Mouse (Mus musculus) hindbrain, embryonic 15.5 days (tissue): ENCODE results near the gene Tgds. TPM values are rescaled to one million over a fixed set of nuclear protein-coding genes. Genes with fewer than 3 reads are reported as not detected.

Experiments used
- ATAC-seq: fragments of 200-750 bp; cut with Nextera tagmentation; 2 replicates; pipeline ENCODE4 v1.8.0; 2017; ENCODE audit warnings: low read depth, moderate number of reproducible peaks, moderate TSS enrichment; ENCODE audit not compliant: low FRiP score
- H3K27ac ChIP-seq: fragments of 300-500 bp; sonication (generic); replicated peaks from 2 replicates; pipeline ENCODE4 v1.5.1; 2015; ENCODE audit warnings: mild to moderate bottlenecking, inconsistent platforms
- H3K27me3 ChIP-seq: fragments of 300-500 bp; sonication (generic); 2 replicates; pipeline ENCODE4 v1.6.1; 2015; ENCODE audit warnings: control low read depth, inconsistent platforms
- H3K36me3 ChIP-seq: fragments of 300-500 bp; sonication (generic); 2 replicates; pipeline ENCODE4 v1.6.1; 2015; ENCODE audit warnings: control low read depth, inconsistent platforms
- H3K4me1 ChIP-seq: fragments of 300-500 bp; sonication (generic); replicated peaks from 2 replicates; pipeline ENCODE4 v1.6.1; 2015; ENCODE audit warnings: control low read depth, inconsistent platforms
- H3K4me2 ChIP-seq: fragments of 300-500 bp; sonication (generic); 2 replicates; pipeline ENCODE4 v1.6.1; 2015; ENCODE audit warnings: moderate library complexity, mild to moderate bottlenecking, inconsistent platforms
- H3K4me3 ChIP-seq: fragments of 300-500 bp; sonication (generic); 2 replicates; pipeline ENCODE4 v1.5.1; 2015; ENCODE audit warnings: mild to moderate bottlenecking, inconsistent platforms
- H3K9ac ChIP-seq: fragments of 300-500 bp; sonication (generic); 2 replicates; pipeline ENCODE4 v1.6.1; 2015; ENCODE audit warnings: inconsistent platforms
- H3K9me3 ChIP-seq: fragments of 300-500 bp; sonication (generic); 2 replicates; pipeline ENCODE4 v1.6.1; 2016; ENCODE audit warnings: control low read depth, inconsistent platforms
- WGBS: fragments of 180-500 bp; shearing (Covaris S2); methylation state at CpG from one replicate; pipeline ENCODE4 v1.1.7; 2015; 5-methylcytosine and 5-hydroxymethylcytosine counted together
- polyA plus RNA-seq: library from polyadenylated mRNA; unstranded; fragments of >200 nt; fragmentation: Nextera tagmentation; extraction: Ambion mirVana; gene quantifications from 2 replicates; pipeline ENCODE4 v1.2.1, GENCODE M21; 2015

Gene Tgds
- polyA plus RNA-seq: 15.1 and 17.2 TPM in 2 replicates

- H3K27me3 ChIP-seq: no peaks in the 10 kb centered on the region
- H3K4me3 ChIP-seq: peak within 1 kb of the TSS; percentile 66
- H3K36me3 ChIP-seq: peaks cover 11% of the 10 kb centered on the region
- ATAC-seq: peak; percentile 84
- under 1% methylated on average over 28 of the region's 28 CpGs for WGBS
- peak within 1 kb of the TSS; percentile 75 for H3K4me2 ChIP-seq
- peak within 1 kb of the TSS; percentile 70 for H3K9ac ChIP-seq
- H3K4me1 ChIP-seq: peaks cover 23% of the 10 kb centered on the region
- H3K27ac ChIP-seq: peak within 1 kb of the TSS; percentile 63
- H3K9me3 ChIP-seq: no peaks in the 10 kb centered on the region
These were observed at the start of gene Tgds for GRCm38 (mm10) chr14:118132642-118132977. Tgds (minus strand) TSS chr14:118132755.

- Histone ChIP-seq H3K9me3 (no peaks in the 10 kb centered on the region), H3K4me3 (peak overlapping the region; percentile 51), H3K36me3 (no peaks in the 10 kb centered on the region), H3K27ac (peak overlapping the region; percentile 85), H3K9ac (peak overlapping the region; percentile 32), H3K4me2 (peak overlapping the region; percentile 71), H3K4me1 (peaks cover 5% of the 10 kb centered on the region), H3K27me3 (no peaks in the 10 kb centered on the region)
- ATAC-seq: peak; percentile 80
- under 1% methylated on average over 10 of the region's 10 CpGs for WGBS
These were observed 48.2 kb upstream of the Tgds start for GRCm38 (mm10) chr14:118180711-118181177.

DNA sequence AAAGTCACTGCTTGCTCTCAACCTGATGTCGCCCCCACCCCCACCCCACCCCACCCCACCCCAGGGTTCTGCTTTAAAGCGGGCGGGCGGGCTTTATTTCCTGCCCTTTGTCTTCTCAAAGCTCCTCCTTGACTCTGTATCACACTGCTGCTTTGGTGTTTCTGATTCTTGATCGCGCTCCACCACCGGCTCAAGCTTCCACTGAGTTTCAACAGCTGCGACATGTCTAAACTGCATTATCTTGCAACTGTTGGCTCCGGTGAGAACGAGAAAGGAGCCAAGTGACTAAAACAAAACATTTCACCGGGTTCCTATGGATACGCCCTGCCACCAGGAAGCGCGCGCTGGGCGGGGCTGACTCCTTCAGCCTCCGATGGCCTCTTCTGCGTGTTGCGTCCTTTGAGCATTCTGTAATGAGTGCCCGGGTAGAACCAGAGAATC, 47.6 kb upstream of the Tgds start:
- Histone ChIP-seq H3K9ac (peak overlapping the region; percentile 32), H3K36me3 (no peaks in the 10 kb centered on the region), H3K4me2 (peak overlapping the region; percentile 71), H3K27me3 (no peaks in the 10 kb centered on the region), H3K9me3 (no peaks in the 10 kb centered on the region), H3K4me3 (peak overlapping the region; percentile 51), H3K27ac (peak overlapping the region; percentile 85), H3K4me1 (peaks cover 5% of the 10 kb centered on the region)
- peak; percentile 88 for ATAC-seq
- WGBS: under 1% methylated on average over 20 of the region's 20 CpGs

DNA sequence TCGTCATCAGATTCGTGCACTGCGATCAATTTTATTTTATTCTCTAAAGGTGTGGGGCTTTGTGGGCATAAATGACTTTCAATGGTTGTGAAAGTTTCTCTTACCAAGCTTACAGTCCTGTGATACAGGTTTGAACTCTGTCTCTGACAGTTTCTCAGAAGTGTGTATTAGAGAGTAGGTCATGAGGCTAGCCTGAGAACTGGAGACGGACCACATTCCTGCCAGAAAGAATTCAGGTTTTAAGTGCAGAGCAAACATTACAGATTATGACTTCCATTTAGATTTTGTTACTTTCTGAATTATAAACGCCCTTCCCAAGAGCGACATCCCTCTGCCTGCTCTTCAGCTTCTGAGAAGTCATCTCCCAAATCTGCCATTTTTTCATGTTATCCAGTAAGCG, 47.1 kb upstream of the Tgds start:
- ATAC-seq: peak; percentile 31; the same call in 1 of the 2 replicates
- WGBS: 31% methylated on average over 7 of the region's 7 CpGs
- Histone ChIP-seq H3K4me2 (peak overlapping the region; percentile 71), H3K9me3 (no peaks in the 10 kb centered on the region), H3K4me1 (peaks cover 5% of the 10 kb centered on the region), H3K27me3 (no peaks in the 10 kb centered on the region), H3K36me3 (no peaks in the 10 kb centered on the region), H3K4me3 (peak overlapping the region; percentile 51), H3K9ac (peak overlapping the region; percentile 32), H3K27ac (peak overlapping the region; percentile 85)

DNA sequence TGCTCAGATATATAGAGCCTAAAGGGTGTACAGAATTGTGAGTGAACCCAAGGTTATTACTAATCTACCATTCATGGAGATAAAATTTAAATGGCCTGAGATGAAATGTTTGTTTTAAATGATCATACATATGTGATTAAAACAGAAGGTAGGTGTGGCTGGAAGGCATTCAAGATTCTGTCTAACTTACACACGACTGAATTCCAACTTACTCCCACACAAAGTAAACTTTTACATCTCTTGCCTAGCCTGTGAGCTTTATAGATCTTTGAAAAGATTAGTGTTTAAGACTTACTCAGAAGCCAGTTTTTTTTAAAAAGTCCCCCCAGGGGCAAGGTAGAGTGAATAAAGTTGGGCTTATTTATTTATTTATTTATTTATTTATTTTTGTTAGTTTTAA, 46.7 kb upstream of the Tgds start:
- H3K27me3 ChIP-seq: no peaks in the 10 kb centered on the region
- no peak overlapping the region for H3K9ac ChIP-seq
- no peaks in the 10 kb centered on the region for H3K9me3 ChIP-seq
- no peak for ATAC-seq
- no peak overlapping the region for H3K27ac ChIP-seq
- H3K4me3 ChIP-seq: no peak overlapping the region
- peaks cover 5% of the 10 kb centered on the region for H3K4me1 ChIP-seq
- 57% methylated on average over 1 of the region's 1 CpGs for WGBS
- H3K36me3 ChIP-seq: no peaks in the 10 kb centered on the region
- H3K4me2 ChIP-seq: peak overlapping the region; percentile 71

- Histone ChIP-seq H3K4me1 (peaks cover 5% of the 10 kb centered on the region), H3K27me3 (no peaks in the 10 kb centered on the region), H3K4me2 (no peak overlapping the region), H3K36me3 (no peaks in the 10 kb centered on the region), H3K9ac (no peak overlapping the region), H3K9me3 (no peaks in the 10 kb centered on the region), H3K27ac (no peak overlapping the region), H3K4me3 (no peak overlapping the region)
- ATAC-seq: no peak
- WGBS: 92% methylated on average over 12 of the region's 12 CpGs
These were observed 43.1 kb upstream of the Tgds start for GRCm38 (mm10) chr14:118175694-118176085.

DNA sequence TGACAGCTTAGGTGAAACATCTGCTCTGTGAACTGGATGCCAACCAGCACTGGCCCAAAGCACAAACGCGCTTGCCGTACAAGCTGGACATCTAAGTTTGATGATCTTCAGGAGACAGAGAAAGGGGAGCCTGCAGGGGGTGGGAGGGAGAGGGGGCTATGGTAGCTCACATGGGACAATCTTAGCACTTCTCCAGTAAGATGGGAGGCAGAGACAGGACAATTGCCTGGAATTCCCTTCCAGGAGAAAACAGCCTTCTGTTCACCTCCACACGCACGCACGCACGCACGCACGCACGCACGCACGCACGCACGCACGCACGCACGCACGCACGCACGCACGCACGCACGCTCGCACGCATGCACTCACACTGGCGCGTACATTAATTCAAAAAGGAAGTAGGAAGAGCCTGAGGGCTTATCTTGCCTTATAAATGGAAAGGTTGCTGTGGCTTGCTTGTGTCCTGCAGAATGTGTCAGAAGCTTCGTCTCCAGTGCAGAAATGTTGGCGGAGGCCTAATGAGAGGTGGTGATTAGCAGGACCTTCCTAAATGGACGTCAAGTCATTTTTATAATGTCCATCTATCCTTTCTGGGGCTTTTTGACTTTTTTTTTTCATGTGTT, 42.6 kb upstream of the Tgds start:
- Histone ChIP-seq H3K4me2 (no peak overlapping the region), H3K27ac (no peak overlapping the region), H3K9me3 (no peaks in the 10 kb centered on the region), H3K4me3 (no peak overlapping the region), H3K27me3 (no peaks in the 10 kb centered on the region), H3K36me3 (no peaks in the 10 kb centered on the region), H3K9ac (no peak overlapping the region), H3K4me1 (peaks cover 5% of the 10 kb centered on the region)
- ATAC-seq: no peak
- 91% methylated on average over 30 of the region's 30 CpGs for WGBS

DNA sequence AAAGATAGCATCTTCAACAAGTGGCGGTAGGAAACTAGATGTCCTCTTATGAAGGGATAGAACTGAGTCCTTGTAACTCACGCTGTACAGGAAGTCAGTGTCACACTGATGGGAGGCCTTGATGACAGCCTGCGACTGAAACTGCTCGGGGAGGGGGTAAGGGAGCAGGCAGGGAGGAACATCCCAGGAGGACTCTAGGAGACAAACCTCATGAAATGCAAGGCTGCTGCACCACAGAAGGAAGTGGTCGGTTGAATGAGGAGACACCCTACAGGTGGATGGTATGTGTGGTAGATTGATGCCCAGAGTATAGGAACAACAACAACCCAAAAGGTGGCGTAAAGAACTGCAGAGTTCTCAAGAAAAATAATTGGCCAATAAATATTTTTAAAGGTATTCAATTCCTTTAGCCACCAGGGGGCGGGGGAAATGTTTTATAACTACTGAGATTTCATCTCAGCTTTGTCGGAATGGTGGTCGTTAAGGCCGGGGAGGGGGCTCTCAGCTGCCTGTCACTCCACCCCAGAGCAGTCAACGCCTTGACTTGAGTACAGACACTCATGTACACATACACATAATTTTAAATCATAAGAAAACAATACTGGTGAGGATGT, 41.1 kb upstream of the Tgds start:
- ATAC-seq: no peak
- H3K9ac ChIP-seq: no peak overlapping the region
- H3K9me3 ChIP-seq: no peaks in the 10 kb centered on the region
- no peak overlapping the region for H3K27ac ChIP-seq
- peaks cover 7% of the 10 kb centered on the region; the same call in 1 of the 2 replicates for H3K36me3 ChIP-seq
- no peak overlapping the region for H3K4me3 ChIP-seq
- H3K4me1 ChIP-seq: no peaks in the 10 kb centered on the region
- H3K4me2 ChIP-seq: no peak overlapping the region
- no peaks in the 10 kb centered on the region for H3K27me3 ChIP-seq
- WGBS: 58% methylated on average over 11 of the region's 11 CpGs

GRCm38 (mm10) chr14:118168776-118169175, 36.2 kb upstream of the Tgds start:
- no peaks in the 10 kb centered on the region for H3K27me3 ChIP-seq
- H3K27ac ChIP-seq: no peak overlapping the region
- H3K4me1 ChIP-seq: no peaks in the 10 kb centered on the region
- H3K9me3 ChIP-seq: no peaks in the 10 kb centered on the region
- H3K36me3 ChIP-seq: peaks cover 7% of the 10 kb centered on the region; the same call in 1 of the 2 replicates
- H3K9ac ChIP-seq: no peak overlapping the region
- ATAC-seq: no peak
- H3K4me3 ChIP-seq: no peak overlapping the region
- no peak overlapping the region for H3K4me2 ChIP-seq
- 97% methylated on average over 4 of the region's 4 CpGs for WGBS

- Histone ChIP-seq H3K27ac (no peak overlapping the region), H3K4me3 (no peak overlapping the region), H3K9me3 (no peaks in the 10 kb centered on the region), H3K4me1 (no peaks in the 10 kb centered on the region), H3K4me2 (no peak overlapping the region), H3K9ac (no peak overlapping the region), H3K36me3 (peaks cover 35% of the 10 kb centered on the region), H3K27me3 (no peaks in the 10 kb centered on the region)
- 59% methylated on average over 14 of the region's 14 CpGs for WGBS
- no peak for ATAC-seq
These were observed 30.1 kb upstream of the Tgds start for GRCm38 (mm10) chr14:118162640-118163039.

GRCm38 (mm10) chr14:118161751-118162150, 29.2 kb upstream of the Tgds start:
- no peaks in the 10 kb centered on the region for H3K9me3 ChIP-seq
- H3K9ac ChIP-seq: no peak overlapping the region
- no peak overlapping the region for H3K4me2 ChIP-seq
- peaks cover 35% of the 10 kb centered on the region for H3K36me3 ChIP-seq
- H3K27ac ChIP-seq: no peak overlapping the region
- no peak for ATAC-seq
- 89% methylated on average over 3 of the region's 3 CpGs for WGBS
- H3K4me3 ChIP-seq: no peak overlapping the region
- H3K4me1 ChIP-seq: no peaks in the 10 kb centered on the region
- H3K27me3 ChIP-seq: no peaks in the 10 kb centered on the region

DNA sequence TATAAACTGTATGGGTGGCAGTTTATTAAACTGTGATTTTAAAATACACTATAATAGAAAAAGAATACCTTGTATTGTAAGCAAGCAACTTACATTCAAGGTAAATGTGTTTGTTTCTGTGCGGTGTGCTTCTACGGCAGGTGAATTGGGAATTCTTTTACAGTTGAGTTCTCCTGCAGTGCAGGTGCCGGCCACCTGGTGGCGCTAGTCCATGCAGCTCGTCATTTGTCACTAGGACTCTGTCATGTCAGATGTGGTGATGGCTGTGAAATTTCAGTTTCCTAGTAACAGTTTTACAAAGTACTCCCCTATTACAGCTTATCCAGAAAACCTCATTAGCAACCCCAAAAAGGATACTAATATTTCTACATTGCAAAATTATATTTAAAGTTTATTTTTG, 24.6 kb upstream of the Tgds start:
- no peak for ATAC-seq
- WGBS: 21% methylated on average over 5 of the region's 5 CpGs
- H3K27ac ChIP-seq: no peak overlapping the region

More for the DNA sequence above, 24.6 kb upstream of the Tgds start:
- H3K4me2 ChIP-seq: no peak overlapping the region
- H3K36me3 ChIP-seq: peaks cover 34% of the 10 kb centered on the region
- H3K4me3 ChIP-seq: no peak overlapping the region
- H3K9ac ChIP-seq: no peak overlapping the region
- H3K9me3 ChIP-seq: no peaks in the 10 kb centered on the region
- no peaks in the 10 kb centered on the region for H3K27me3 ChIP-seq
- no peaks in the 10 kb centered on the region for H3K4me1 ChIP-seq
